Comparison of ENCODE assay signal across 8 mouse cellular contexts in genomic region chr2:4334201-4334600, GRCm38 (mm10).
DNase-seq lines count a peak whose midpoint lies in the region; ATAC-seq and TF ChIP-seq lines count a peak whose summit lies in the region.

No protein-coding gene starts in this region.

- WGBS in forebrain, postnatal 0 days: 21% methylated on average over 4 of the region's 4 CpGs
- WGBS in forebrain, embryonic 11.5 days: 48% methylated on average over 4 of the region's 4 CpGs
- 24% methylated on average over 4 of the region's 4 CpGs for WGBS in intestine, embryonic 15.5 days

- no peak; the same call in 1 of the 2 replicates for ATAC-seq in forebrain, postnatal 0 days
- no peak for ATAC-seq in forebrain, embryonic 11.5 days (replicated peaks; ENCODE audit: low FRiP score)
- ATAC-seq in intestine, embryonic 15.5 days: peak; percentile 61
- no peak for ATAC-seq in megakaryocyte, adult 5-6 weeks (ENCODE audit: poor library complexity, severe bottlenecking)

- no peaks in the 10 kb centered on the region for H3K27me3 ChIP-seq in forebrain, postnatal 0 days (ENCODE audit: insufficient read depth, low read length)
- H3K27me3 ChIP-seq in forebrain, embryonic 11.5 days (ENCODE audit: control insufficient read depth, insufficient read depth, low read length): no peaks in the 10 kb centered on the region
- no peaks in the 10 kb centered on the region for H3K27me3 ChIP-seq in intestine, embryonic 15.5 days (replicated peaks)

- no peak overlapping the region for H3K4me2 ChIP-seq in forebrain, postnatal 0 days (ENCODE audit: low read depth)
- no peak overlapping the region for H3K4me2 ChIP-seq in forebrain, embryonic 11.5 days (ENCODE audit: low read depth, low read length, severe bottlenecking)
- no peak overlapping the region for H3K4me2 ChIP-seq in intestine, embryonic 15.5 days (replicated peaks)

- no peak overlapping the region for H3K4me3 ChIP-seq in forebrain, postnatal 0 days (ENCODE audit: low read depth, low read length)
- H3K4me3 ChIP-seq in forebrain, embryonic 11.5 days (ENCODE audit: low read depth, low read length): no peak overlapping the region
- no peak overlapping the region for H3K4me3 ChIP-seq in intestine, embryonic 15.5 days (replicated peaks)

- no peak overlapping the region for H3K9ac ChIP-seq in forebrain, postnatal 0 days
- no peak overlapping the region for H3K9ac ChIP-seq in forebrain, embryonic 11.5 days (ENCODE audit: low read length)
- no peak overlapping the region for H3K9ac ChIP-seq in intestine, embryonic 15.5 days

- no peak overlapping the region for H3K27ac ChIP-seq in forebrain, postnatal 0 days (ENCODE audit: low read depth, low read length)
- H3K27ac ChIP-seq in forebrain, embryonic 11.5 days (ENCODE audit: low read depth, low read length): no peak overlapping the region
- H3K27ac ChIP-seq in intestine, embryonic 15.5 days: no peak overlapping the region

- peaks cover 7% of the 10 kb centered on the region for H3K4me1 ChIP-seq in forebrain, postnatal 0 days (ENCODE audit: insufficient read depth)
- H3K4me1 ChIP-seq in forebrain, embryonic 11.5 days (replicated peaks; ENCODE audit: control insufficient read depth, insufficient read depth, low read length): no peaks in the 10 kb centered on the region
- peaks cover 18% of the 10 kb centered on the region; the same call in 1 of the 2 replicates for H3K4me1 ChIP-seq in intestine, embryonic 15.5 days (replicated peaks)

- no peak for TF ChIP-seq CTCF in forebrain, postnatal 0 days (IDR thresholded peaks at IDR 0.05; ENCODE audit: low read depth)

- DNase-seq in forebrain, postnatal 0 days: peak; percentile 25
- no peak for DNase-seq in forebrain, embryonic 11.5 days (ENCODE audit: low spot score)
- peak; percentile 5 for DNase-seq in urinary bladder, postnatal 25 days (ENCODE audit: low spot score)
- no peak for DNase-seq in urinary bladder, adult 18-20 months (ENCODE audit: low spot score in 2 of 2)
- DNase-seq in left cerebral cortex, postnatal 36 days (ENCODE audit: low spot score in 2 of 2): no peak
- DNase-seq in embryo, embryonic 10 days (ENCODE audit: low spot score): no peak

- intact Hi-C loops in left cerebral cortex, postnatal 36 days (cut with DNase I): no loop called here

- no peaks in the 10 kb centered on the region for H3K36me3 ChIP-seq in forebrain, postnatal 0 days (ENCODE audit: insufficient read depth)
- no peaks in the 10 kb centered on the region for H3K36me3 ChIP-seq in forebrain, embryonic 11.5 days (ENCODE audit: control insufficient read depth, insufficient read depth, low read length)
- no peaks in the 10 kb centered on the region for H3K36me3 ChIP-seq in intestine, embryonic 15.5 days

- H3K9me3 ChIP-seq in forebrain, postnatal 0 days (ENCODE audit: low read length): no peaks in the 10 kb centered on the region
- no peaks in the 10 kb centered on the region for H3K9me3 ChIP-seq in forebrain, embryonic 11.5 days (ENCODE audit: control insufficient read depth, low read length)
- no peaks in the 10 kb centered on the region for H3K9me3 ChIP-seq in intestine, embryonic 15.5 days

Comparison
In these comparisons a context has a peak if more than half of its experiments do, and no peak if none do; other contexts are left out.
1. DNase-seq: peak in forebrain, postnatal 0 days (single experiment) and urinary bladder, postnatal 25 days (single experiment); none in forebrain, embryonic 11.5 days (single experiment), urinary bladder, adult 18-20 months (0 of 2), left cerebral cortex, postnatal 36 days (0 of 2) and embryo, embryonic 10 days (single experiment).